Mouse (Mus musculus) megakaryocyte, embryonic 14.5 days (primary cell): ENCODE measurements around the gene Trim34a.

Experiments
- FLI1 ChIP-seq: IDR thresholded peaks from 2 replicates; pipeline ENCODE4 v1.6.1; 2012; ENCODE audit warnings: low read length, inconsistent platforms, mixed read lengths
- GATA1 ChIP-seq: IDR thresholded peaks from 3 replicates; pipeline ENCODE4 v1.6.1; 2012; ENCODE audit warnings: mixed read lengths, low read length, inconsistent platforms, borderline replicate concordance

DNA sequence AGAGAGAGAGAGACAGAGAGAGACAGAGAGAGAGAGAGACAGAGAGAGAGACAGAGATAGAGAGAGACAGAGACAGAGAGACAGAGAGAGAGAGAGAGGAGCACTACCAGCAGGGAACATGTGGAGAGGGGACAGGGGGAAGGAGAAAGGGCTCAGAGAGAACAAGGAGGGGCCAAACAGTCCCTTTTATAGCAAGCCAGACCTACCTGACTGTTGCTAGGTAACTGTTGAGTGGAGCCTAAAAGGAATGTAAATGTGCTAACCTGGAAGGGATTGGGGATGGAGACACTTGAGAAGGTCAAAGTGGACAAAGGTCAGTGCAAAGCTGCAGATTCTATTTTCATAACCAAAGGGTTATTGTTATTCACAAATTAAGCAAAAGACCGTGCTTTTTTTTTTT lies 641 bp upstream of the Trim34a start:
- TF ChIP-seq FLI1 (no peak), GATA1 (no peak)
